Mouse (Mus musculus) stomach, embryonic 15.5 days (tissue): ENCODE measurements at regions not wholly inside any gene's neighbourhood (a gene's known extent, or its start where the extent isn't known, plus 50 kb on each side); places are given as distances from the start of the nearest gene placed in this dataset.

Experiments used
- ATAC-seq: fragments of 200-750 bp; cut with Nextera tagmentation; 2 replicates; pipeline ENCODE4 v1.8.0; 2017; ENCODE audit warnings: low read depth, moderate number of reproducible peaks, moderate TSS enrichment; ENCODE audit not compliant: insufficient read depth, low FRiP score
- H3K27ac ChIP-seq: fragments of 300-500 bp; sonication (generic); 2 replicates; pipeline ENCODE4 v1.5.1; 2015; ENCODE audit warnings: mild to moderate bottlenecking, inconsistent platforms
- H3K27me3 ChIP-seq: fragments of 300-500 bp; sonication (generic); replicated peaks from 2 replicates; pipeline ENCODE4 v1.6.1; 2015; ENCODE audit warnings: inconsistent platforms
- H3K36me3 ChIP-seq: fragments of 300-500 bp; sonication (generic); 2 replicates; pipeline ENCODE4 v1.6.1; 2015; ENCODE audit warnings: inconsistent platforms
- H3K4me1 ChIP-seq: fragments of 300-500 bp; sonication (generic); 2 replicates; pipeline ENCODE4 v1.6.1; 2015; ENCODE audit warnings: inconsistent platforms
- H3K4me2 ChIP-seq: fragments of 300-500 bp; sonication (generic); 2 replicates; pipeline ENCODE4 v1.6.1; 2015; ENCODE audit warnings: mild to moderate bottlenecking, inconsistent platforms
- H3K4me3 ChIP-seq: fragments of 300-500 bp; sonication (generic); replicated peaks from 2 replicates; pipeline ENCODE4 v1.5.1; 2015; ENCODE audit warnings: inconsistent platforms
- H3K9ac ChIP-seq: fragments of 300-500 bp; sonication (generic); 2 replicates; pipeline ENCODE4 v1.6.1; 2015; ENCODE audit warnings: inconsistent platforms
- H3K9me3 ChIP-seq: fragments of 300-500 bp; sonication (generic); 2 replicates; pipeline ENCODE4 v1.6.1; 2016; ENCODE audit warnings: inconsistent platforms
- WGBS: fragments of 180-500 bp; shearing (Covaris S2); methylation state at CpG from one replicate; pipeline ENCODE4 v1.1.7; 2015; 5-methylcytosine and 5-hydroxymethylcytosine counted together

DNA sequence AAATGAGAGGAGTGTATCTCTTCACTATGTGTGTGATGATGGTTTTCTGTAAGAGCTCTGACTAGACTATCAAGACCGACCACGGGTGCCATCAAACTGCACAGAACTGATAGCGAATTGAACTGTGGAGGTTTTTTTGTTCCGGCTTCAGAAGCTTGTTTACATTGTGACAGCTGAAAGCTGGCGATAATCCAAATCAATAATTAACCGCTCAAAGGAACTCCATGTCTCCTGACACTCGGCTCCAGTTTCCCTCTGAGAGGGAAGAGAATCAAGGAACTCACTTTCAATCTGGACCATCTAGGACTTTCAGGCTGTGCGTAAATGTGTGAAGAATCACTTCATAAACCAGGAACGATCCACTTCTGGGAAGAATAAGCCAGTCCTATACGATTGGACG, 289.0 kb upstream of the Syt1 start:
- ATAC-seq: peak; percentile 66; the same call in 1 of the 2 replicates
- 39% methylated on average over 11 of the region's 11 CpGs for WGBS
- H3K9ac ChIP-seq: no peak overlapping the region
- H3K9me3 ChIP-seq: no peaks in the 10 kb centered on the region
- H3K4me1 ChIP-seq: no peaks in the 10 kb centered on the region
- H3K4me3 ChIP-seq: no peak overlapping the region
- H3K36me3 ChIP-seq: no peaks in the 10 kb centered on the region
- no peak overlapping the region for H3K4me2 ChIP-seq
- H3K27ac ChIP-seq: no peak overlapping the region
- H3K27me3 ChIP-seq: no peaks in the 10 kb centered on the region

DNA sequence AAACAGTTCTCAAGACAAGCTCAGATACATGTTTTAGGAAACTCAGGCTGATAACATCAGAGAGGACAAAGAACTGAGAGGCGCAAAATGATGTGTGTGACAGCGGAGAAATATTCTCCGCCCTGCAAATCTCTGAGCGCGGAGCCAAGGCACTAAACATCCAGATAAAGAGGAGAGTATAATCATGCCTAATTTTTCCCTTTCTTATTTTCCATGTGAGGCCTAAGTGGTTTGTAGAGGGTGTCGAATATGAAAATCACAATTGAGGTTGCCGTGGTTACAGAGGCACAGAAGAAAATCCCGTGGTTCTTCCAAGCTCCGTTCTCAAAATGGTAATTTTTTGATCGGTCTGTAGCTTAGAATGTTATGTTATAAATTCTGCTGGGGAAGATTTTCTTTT, 272.6 kb upstream of the Syt1 start:
- H3K36me3 ChIP-seq: no peaks in the 10 kb centered on the region

GRCm38 (mm10) chr10:109249781-109250180, 239.0 kb upstream of the Syt1 start:
- ATAC-seq: no peak
- H3K27me3 ChIP-seq: no peaks in the 10 kb centered on the region
- no peak overlapping the region for H3K27ac ChIP-seq
- H3K4me2 ChIP-seq: no peak overlapping the region
- no peak overlapping the region for H3K9ac ChIP-seq
- H3K4me3 ChIP-seq: no peak overlapping the region
- no peaks in the 10 kb centered on the region for H3K36me3 ChIP-seq
- WGBS: 78% methylated on average over 3 of the region's 3 CpGs
- no peaks in the 10 kb centered on the region for H3K4me1 ChIP-seq
- no peaks in the 10 kb centered on the region for H3K9me3 ChIP-seq

More for the DNA sequence above, 272.6 kb upstream of the Syt1 start:
- Histone ChIP-seq H3K4me2 (no peak overlapping the region), H3K4me3 (no peak overlapping the region), H3K27me3 (no peaks in the 10 kb centered on the region), H3K27ac (no peak overlapping the region), H3K9ac (no peak overlapping the region), H3K4me1 (no peaks in the 10 kb centered on the region), H3K9me3 (no peaks in the 10 kb centered on the region)
- 92% methylated on average over 10 of the region's 10 CpGs for WGBS
- ATAC-seq: no peak

GRCm38 (mm10) chr10:109246328-109246727, 235.5 kb upstream of the Syt1 start:
- no peak overlapping the region for H3K4me3 ChIP-seq
- H3K27ac ChIP-seq: no peak overlapping the region
- H3K27me3 ChIP-seq: no peaks in the 10 kb centered on the region
- H3K4me1 ChIP-seq: no peaks in the 10 kb centered on the region
- ATAC-seq: no peak
- WGBS: 69% methylated on average over 4 of the region's 4 CpGs
- H3K9me3 ChIP-seq: no peaks in the 10 kb centered on the region
- H3K36me3 ChIP-seq: no peaks in the 10 kb centered on the region
- no peak overlapping the region for H3K4me2 ChIP-seq
- no peak overlapping the region for H3K9ac ChIP-seq

- Histone ChIP-seq H3K36me3 (no peaks in the 10 kb centered on the region), H3K27me3 (no peaks in the 10 kb centered on the region), H3K4me2 (no peak overlapping the region), H3K4me1 (no peaks in the 10 kb centered on the region), H3K27ac (no peak overlapping the region), H3K9me3 (no peaks in the 10 kb centered on the region), H3K4me3 (no peak overlapping the region), H3K9ac (no peak overlapping the region)
- no peak for ATAC-seq
- WGBS: 72% methylated on average over 7 of the region's 7 CpGs
Measured at GRCm38 (mm10) chr10:109237026-109237425, 226.2 kb upstream of the Syt1 start.

GRCm38 (mm10) chr10:109226989-109227388, 216.2 kb upstream of the Syt1 start:
- 88% methylated on average over 3 of the region's 3 CpGs for WGBS
- H3K4me2 ChIP-seq: no peak overlapping the region

GRCm38 (mm10) chr10:109188761-109189503, 178.2 kb upstream of the Syt1 start:
- no peak overlapping the region for H3K4me2 ChIP-seq
- H3K9me3 ChIP-seq: no peaks in the 10 kb centered on the region
- no peaks in the 10 kb centered on the region for H3K27me3 ChIP-seq
- no peak overlapping the region for H3K4me3 ChIP-seq
- ATAC-seq: no peak
- H3K9ac ChIP-seq: no peak overlapping the region
- no peaks in the 10 kb centered on the region for H3K4me1 ChIP-seq
- WGBS: 77% methylated on average over 8 of the region's 8 CpGs
- no peaks in the 10 kb centered on the region for H3K36me3 ChIP-seq
- H3K27ac ChIP-seq: no peak overlapping the region

More at GRCm38 (mm10) chr10:109226989-109227388, 216.2 kb upstream of the Syt1 start:
- Histone ChIP-seq H3K27me3 (no peaks in the 10 kb centered on the region), H3K4me3 (no peak overlapping the region), H3K27ac (no peak overlapping the region), H3K36me3 (no peaks in the 10 kb centered on the region), H3K9me3 (no peaks in the 10 kb centered on the region), H3K9ac (no peak overlapping the region), H3K4me1 (no peaks in the 10 kb centered on the region)
- ATAC-seq: no peak

DNA sequence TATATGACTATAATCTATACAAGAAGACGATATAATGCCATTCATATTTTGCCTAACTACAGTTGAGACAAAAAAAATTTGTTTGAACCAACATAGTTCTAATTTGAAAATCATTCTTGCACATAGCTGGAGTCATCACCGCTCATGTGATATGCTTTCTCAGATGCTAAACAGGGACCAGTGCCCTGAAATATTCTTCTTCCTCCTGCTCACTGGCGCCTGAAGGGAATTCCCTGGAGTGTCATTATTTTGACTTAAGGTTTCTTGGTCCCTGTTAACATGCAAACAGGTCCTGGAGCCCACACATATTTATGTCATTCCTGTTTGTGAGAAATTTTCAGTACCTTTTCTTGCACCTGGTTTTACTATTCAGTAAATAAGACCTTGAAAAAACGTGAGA, 177.5 kb upstream of the Syt1 start:
- H3K27me3 ChIP-seq: no peaks in the 10 kb centered on the region
- no peaks in the 10 kb centered on the region for H3K4me1 ChIP-seq
- no peak overlapping the region for H3K27ac ChIP-seq
- no peak overlapping the region for H3K4me3 ChIP-seq
- no peaks in the 10 kb centered on the region for H3K9me3 ChIP-seq
- WGBS: 72% methylated on average over 4 of the region's 4 CpGs
- no peaks in the 10 kb centered on the region for H3K36me3 ChIP-seq
- H3K4me2 ChIP-seq: no peak overlapping the region
- ATAC-seq: no peak
- H3K9ac ChIP-seq: no peak overlapping the region

GRCm38 (mm10) chr10:109185243-109185642, 174.5 kb upstream of the Syt1 start:
- no peaks in the 10 kb centered on the region for H3K9me3 ChIP-seq

DNA sequence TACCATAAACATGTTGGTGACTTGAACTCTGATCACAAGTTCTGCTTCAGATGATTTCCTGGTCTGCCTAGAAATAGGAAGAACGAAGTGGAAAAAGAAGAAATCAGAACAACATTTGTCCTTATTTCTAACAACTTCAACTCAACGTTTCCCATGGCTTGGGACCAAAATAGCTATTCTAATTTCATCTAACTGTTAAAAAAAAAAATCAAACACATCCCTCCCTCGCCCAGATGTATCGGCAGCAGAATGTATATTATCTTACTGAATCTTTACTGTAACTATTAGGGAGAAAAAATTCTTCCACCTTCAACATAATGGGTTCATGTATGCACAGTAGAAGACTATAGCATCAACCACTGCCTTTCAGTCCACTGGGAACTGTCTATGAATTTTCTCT, 169.7 kb upstream of the Syt1 start:
- WGBS: 76% methylated on average over 4 of the region's 4 CpGs
- H3K4me2 ChIP-seq: no peak overlapping the region
- no peak for ATAC-seq

More at GRCm38 (mm10) chr10:109185243-109185642, 174.5 kb upstream of the Syt1 start:
- 22% methylated on average over 2 of the region's 2 CpGs for WGBS
- H3K27ac ChIP-seq: no peak overlapping the region
- H3K36me3 ChIP-seq: no peaks in the 10 kb centered on the region
- no peak overlapping the region for H3K4me3 ChIP-seq
- no peak for ATAC-seq
- H3K9ac ChIP-seq: no peak overlapping the region
- no peaks in the 10 kb centered on the region for H3K4me1 ChIP-seq
- H3K27me3 ChIP-seq: no peaks in the 10 kb centered on the region
- no peak overlapping the region for H3K4me2 ChIP-seq

GRCm38 (mm10) chr10:109160730-109161129, 149.9 kb upstream of the Syt1 start:
- H3K4me3 ChIP-seq: no peak overlapping the region
- H3K36me3 ChIP-seq: no peaks in the 10 kb centered on the region
- no peak for ATAC-seq
- WGBS: 92% methylated on average over 1 of the region's 1 CpGs
- H3K27me3 ChIP-seq: no peaks in the 10 kb centered on the region
- H3K27ac ChIP-seq: no peak overlapping the region
- no peaks in the 10 kb centered on the region for H3K4me1 ChIP-seq
- no peak overlapping the region for H3K4me2 ChIP-seq
- no peak overlapping the region for H3K9ac ChIP-seq
- no peaks in the 10 kb centered on the region for H3K9me3 ChIP-seq

More for the DNA sequence above, 169.7 kb upstream of the Syt1 start:
- Histone ChIP-seq H3K27me3 (no peaks in the 10 kb centered on the region), H3K27ac (no peak overlapping the region), H3K9me3 (no peaks in the 10 kb centered on the region), H3K36me3 (no peaks in the 10 kb centered on the region), H3K4me3 (no peak overlapping the region), H3K9ac (no peak overlapping the region), H3K4me1 (no peaks in the 10 kb centered on the region)

DNA sequence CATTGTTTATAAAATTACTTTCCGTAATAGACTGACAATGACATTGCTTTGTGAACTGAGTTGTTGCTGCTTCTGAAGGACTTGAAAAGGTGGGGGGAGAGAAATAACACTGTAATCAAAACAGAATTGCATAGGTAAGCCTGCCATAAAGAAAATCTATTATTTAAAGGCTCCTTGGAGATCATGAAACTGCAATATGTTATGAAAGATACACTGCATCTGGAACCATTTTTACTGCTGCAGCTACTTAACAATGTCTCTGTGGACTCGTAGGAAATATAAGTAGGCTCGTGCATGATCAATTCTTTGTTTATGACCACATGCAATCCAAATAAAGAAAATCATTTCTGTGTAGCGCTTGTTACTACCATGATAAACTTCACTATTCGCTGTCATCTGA, 145.0 kb upstream of the Syt1 start:
- H3K27ac ChIP-seq: no peak overlapping the region
- no peak overlapping the region for H3K4me2 ChIP-seq
- no peaks in the 10 kb centered on the region for H3K36me3 ChIP-seq
- WGBS: 83% methylated on average over 5 of the region's 5 CpGs
- no peaks in the 10 kb centered on the region for H3K4me1 ChIP-seq
- H3K9me3 ChIP-seq: no peaks in the 10 kb centered on the region
- H3K27me3 ChIP-seq: no peaks in the 10 kb centered on the region
- ATAC-seq: no peak
- no peak overlapping the region for H3K4me3 ChIP-seq
- H3K9ac ChIP-seq: no peak overlapping the region
